Mouse (Mus musculus): ENCODE results near the gene Cabin1.

Cabin1 gene

DNA sequence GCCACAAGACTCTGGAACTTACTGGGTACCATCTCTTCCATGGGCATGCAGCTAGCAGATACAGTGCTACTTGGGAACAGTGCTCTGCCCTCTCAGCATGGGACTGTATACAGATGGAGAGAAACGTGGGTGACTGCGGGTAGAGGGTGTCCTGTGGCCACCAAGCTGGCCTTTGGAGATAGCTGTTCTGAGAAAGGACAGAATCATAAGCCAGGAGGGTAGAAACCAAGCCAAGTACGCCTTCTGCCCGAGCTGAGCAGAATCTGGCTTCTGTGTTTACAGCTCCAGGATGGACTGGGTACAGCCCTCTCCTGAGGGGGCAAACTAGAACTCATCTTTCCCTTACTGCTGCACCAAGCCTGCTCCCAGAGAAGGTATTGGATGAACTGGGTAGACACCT lies 101.6 kb downstream of the Cabin1 start:
- DNase-seq: no peak

DNA sequence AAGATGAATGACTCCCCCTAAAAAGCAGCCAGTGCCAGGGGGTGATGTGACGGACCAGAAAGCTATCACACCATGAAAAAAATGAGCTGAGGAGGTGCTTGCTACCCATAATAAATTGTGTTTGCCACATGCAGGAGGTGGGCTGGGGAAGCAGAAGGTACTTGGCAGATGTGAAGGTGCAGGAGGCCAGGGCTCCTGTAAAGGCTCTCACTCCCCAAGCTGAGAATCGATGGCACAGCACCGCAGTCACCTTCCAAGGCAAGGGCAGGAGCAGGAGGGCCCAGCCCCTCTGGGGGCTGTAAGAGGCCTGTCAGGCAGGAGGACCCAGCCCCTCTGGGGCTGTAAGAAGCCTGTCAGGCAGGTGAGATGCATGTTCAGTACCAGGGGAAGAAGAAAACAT lies 102.3 kb downstream of the Cabin1 start:
- no peak for DNase-seq

DNA sequence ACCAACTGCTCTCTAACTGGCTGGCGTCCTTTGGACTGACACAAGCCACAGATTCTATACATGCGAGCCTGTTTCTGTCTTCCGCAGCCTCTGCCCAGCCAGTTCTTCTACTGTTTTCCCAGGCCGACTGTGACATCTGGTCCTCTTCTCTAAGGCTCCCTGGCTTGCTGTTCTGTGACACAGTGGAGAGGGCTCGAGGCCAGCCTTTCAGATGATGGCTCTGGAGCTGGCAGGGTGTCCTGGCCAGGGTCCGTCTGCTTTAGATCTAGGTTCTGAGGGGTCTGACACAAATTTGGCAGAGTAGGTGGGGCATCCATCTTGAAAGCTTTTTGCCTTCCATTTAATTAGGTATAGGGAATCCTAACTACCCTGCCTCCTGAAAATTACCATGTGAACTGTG lies 102.8 kb downstream of the Cabin1 start:
- no peak for DNase-seq

DNA sequence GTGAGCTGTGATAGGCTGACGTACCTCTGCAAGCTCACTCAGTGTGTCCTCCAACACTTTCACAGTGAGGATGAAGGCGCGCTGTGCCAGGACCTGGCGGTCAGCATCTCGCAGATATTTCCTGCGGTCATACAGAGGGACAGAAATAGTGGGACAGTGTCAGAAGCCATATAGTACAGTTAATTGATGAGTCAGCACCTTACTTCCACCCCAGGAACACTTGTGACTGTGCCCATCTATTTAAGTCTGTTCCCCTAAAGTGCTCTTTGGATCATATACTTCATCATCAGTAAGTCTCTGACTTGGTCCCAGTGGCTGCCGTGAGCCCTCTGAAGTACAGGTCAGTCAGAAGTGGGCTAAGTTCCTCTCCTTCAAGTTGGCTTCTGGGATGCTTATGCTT lies 106.4 kb downstream of the Cabin1 start:
- DNase-seq: no peak

DNA sequence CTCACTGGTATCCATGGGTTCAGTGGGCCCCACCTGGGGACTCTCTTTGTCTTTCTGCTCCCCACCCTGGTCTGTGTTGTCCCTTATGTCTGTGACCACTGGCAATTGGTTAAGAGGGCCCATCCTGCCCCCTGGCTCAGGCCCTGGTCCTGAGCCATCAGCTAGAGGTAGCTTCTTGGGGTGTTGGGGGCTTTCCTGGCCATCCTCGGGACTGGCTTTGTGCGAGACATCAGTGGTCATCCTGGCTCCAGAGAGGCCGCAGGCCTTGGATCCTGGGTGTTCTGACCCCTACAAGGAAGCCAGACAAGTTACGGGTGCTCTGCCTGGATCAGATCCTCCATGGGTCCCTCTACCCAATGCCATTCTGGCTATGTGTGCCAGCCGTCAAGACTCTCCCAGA lies 107.0 kb downstream of the Cabin1 start:
- DNase-seq: no peak

DNA sequence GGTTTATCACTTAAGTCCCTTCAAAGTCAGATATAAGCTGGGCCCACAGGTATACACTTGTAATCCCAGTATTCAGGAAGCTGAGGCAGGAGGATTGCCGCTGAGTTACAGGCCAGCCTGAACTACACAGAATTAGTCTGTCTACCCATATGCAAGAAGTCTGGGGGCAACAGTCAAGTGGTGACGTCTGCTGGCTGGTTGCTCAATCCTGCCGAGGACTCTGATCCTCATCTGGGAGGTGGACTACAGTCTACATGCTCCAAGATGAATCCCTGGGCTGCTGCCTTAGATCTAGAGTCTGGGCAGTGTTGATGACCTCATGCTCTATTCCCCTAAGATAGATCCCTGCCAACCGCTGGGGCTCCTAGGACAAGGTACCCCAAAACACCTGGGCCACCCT lies 110.1 kb downstream of the Cabin1 start:
- peak; percentile 62 for DNase-seq

DNA sequence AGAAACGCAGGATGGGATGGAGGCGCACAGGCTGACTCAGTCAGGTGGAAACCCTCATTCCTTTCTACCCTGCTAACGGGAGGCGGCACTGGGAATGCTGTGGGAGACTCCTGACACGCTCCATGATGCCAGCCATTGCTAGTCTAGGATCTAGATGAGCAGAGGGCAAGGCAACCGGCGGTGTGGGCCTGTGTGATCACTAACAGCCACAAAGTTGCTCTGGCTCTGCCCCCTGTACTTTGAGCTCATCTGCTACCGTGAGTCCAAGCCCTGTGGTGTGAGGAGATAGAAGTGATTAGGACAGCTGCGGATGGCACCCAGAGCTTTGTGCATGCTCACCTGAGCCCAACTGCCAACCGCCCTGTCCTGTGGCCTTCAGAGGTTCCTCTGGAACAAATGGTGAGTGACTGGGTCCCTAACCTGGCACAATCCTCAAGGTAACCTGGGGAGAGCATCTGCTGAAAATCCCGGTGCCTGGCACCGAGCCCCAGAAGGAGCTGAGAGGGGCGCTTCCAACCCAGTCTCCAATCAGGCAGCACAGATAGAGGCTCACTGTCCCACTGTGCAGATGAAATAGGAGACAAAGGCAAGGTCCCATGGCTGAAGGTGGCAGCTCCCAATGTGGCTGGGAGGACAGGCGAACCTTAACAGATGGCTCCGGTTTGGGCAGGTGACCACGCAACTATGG lies 112.6 kb downstream of the Cabin1 start:
- DNase-seq: peak; percentile 73

DNA sequence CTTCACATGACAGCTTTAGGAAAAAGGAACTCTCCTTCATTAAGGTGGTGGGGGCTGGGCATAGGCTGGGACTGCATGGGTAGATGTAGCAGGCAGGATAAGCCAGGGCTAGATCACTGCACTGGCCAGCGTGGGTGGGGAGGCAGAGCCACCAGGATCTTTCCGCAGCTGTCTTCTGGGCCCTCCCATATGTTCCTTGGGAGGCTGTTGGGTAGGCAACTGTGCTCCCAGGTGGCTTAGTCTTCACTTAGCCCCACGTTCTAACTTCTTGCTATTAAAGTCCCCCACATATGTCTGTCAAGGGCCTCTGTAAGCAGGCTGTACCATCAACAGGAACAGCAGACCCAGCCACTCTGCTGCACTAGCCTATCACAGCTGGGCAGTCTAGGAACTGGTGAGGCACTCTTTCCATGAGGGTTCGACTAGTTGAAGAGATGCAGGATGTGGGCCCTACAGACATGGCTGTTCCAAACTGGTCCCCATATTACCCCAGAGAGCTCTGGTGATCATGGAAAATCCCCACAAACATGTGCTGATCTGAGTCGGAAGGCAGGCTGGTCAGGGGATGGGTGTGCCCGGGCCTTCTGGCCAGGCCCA lies 113.7 kb downstream of the Cabin1 start:
- no peak for DNase-seq

DNA sequence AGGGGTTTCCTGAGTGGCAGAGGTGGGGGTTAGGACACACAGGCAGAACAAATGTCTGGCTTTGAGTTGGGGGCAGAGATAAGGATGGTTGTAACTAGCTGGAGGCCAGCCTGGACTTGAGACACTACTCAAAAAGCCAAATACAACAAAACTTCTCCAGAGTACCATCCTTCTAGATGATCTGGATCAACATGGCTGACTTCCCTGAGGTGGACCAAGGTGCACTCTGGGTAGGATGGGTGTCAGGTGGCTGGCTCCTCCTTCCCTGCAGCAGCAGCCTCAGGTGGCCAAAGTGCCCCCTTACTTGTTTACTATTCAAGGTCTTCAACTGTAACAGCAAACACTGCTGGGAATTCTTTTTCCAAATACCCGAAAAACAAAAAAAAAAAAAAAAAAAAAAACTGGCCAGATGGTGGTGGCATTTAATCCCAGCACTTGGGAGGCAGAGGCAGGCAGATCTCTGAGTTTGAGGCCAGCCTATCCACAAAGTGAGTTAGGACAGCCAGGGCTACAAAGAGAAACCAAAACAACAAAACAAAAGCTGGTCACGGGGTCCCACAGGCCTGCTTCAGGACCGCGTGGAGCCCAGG lies 114.6 kb downstream of the Cabin1 start:
- no peak for DNase-seq

DNA sequence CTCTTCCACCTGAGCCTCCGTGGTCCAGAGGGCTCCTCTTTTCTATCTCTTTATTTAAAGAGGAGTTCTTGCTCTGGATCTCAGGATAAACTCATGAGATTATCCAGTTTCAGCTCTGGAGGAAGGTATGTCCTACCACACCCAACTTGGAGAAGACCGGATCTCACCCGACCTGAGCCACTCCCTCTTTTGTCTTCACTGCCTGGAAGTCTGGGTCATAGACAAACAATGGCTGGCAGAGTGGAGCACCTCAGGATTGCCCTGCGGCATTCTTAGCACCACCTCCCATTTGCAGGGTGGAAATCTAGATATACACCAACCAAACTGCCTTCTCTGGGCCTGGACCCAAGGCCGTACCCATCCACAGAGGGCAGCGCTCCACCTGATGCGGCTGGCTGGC lies 115.1 kb downstream of the Cabin1 start:
- DNase-seq: no peak

DNA sequence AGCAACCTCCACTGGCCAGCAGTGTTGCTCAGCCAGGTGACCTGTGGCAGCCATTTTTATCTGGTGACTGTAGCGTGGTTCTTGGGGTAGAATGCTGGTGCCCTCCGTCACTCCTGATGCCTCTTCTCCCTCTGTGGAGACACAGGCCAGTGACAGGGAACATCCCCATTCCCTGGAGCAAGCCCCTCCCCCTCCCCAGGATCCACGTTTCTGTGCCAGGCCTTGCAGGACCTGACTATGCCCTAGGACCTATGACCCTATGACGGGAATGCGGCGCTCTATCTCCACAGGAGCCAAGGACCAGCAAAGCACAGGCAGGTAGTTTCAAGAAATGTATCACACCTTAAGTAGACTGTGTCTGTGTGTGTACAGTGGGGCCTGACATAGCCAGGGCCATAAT lies 116.0 kb downstream of the Cabin1 start:
- DNase-seq: no peak

DNA sequence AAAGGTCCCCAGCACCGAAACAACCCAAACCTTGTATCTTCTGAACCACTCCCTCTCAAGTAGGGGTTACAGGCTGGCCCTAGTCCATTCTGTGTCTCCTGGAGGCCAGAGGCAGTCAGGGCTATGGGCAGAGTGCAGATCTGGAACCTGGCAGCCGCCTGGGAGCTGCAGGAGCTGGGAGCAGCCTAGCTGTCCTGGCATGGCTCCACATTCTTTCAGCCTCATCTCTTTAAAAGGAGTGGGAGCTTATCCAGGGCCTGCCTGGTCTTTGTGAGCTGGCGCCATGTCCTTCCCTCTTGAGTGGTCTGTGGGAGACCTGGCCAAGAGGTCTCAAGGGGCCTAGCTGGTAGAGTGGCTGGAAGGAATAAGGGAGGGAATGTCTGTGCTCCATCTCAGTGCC lies 116.8 kb downstream of the Cabin1 start:
- DNase-seq: peak; percentile 87

DNA sequence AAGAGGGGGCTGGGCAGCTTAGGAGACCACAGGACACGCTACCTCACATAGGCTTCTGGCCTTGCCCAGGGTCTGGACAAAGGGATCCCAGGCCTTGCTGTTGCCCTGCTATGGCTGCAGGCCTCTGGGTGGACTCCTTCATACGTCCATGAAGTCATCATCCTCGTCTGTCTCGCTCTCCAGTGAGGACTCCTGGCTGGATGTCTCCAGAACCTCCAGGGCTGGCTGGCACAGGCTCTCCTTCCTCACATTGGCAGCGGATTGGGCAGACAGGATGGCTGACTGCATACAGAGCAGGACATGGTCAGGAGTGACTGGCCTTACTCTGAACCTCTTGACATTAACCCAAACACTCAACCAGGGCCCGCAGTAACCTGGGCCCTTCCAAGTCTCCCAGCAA lies 117.7 kb downstream of the Cabin1 start:
- no peak for DNase-seq

DNA sequence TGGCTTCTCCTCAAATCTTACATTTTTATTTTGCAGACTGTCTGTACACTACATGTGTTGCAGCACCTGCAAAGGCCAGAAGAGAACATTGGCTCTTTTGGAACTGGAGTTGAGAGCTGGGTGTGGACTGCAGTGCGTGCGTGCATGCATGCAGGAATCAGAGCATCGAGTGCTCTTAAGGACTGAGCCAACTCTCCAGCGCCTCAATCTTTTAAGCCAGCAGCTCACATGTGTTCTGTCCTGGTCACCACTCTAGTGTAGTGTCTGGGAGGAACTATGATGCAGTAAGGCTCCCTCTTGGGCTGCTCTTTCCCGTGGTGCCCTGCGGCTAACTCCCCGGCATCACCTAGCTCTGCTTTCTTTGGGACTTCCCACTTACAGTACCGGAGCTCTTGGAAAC lies 118.5 kb downstream of the Cabin1 start:
- no peak for DNase-seq

DNA sequence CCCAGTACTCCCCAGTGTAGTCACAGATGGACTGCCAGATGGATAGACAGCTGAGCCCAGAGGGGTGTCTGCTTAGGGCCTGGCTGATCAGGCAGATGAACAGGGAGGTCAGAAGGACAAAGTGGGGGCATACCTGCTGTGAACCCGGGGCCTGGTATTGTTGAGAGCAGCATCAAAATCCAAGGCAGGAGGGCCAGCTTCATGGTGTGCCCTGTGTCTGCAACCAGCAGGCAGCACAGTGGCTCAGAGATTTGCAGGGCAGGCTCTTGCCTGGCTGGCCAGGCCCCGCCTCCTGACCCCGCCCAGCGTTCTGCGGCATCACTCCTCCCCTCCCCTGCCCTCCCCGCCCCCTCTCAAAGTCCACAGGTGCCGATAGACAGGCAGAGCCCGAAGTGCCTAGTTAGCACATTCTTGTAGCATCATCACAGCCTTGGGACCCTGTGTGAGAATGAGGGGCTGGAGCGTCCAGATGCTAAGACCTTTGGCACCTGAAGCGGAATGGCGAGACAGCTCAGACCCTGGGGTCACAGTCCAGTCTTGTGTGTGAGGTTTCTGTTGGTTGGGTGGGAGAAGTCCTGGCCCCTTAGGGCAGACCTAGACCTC lies 120.3 kb downstream of the Cabin1 start, which contains the start of gene Susd2:
TSS of gene Susd2 (minus strand) at position 268 of the 603 bp plus-strand sequence.
- DNase-seq: peak; percentile 94

DNA sequence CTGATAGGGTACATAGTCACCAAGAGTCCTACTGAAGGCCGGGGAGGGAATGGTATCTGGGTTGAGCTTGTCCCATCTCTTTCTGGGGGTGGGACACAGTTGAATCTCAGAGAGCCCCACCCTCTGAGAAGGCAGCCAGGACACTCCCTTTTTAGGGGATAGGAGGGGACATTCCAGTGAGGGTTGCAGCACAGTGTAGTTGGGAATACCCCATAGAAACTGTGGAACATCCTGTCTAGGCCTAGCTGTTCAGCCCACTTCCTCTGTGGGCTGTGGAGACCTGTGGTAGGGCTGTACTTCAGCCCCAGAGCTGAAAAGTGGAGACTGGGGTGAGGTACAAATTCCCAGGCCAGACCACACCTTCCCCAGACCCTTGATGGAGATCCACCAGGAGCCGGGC lies 121.2 kb downstream of the Cabin1 start:
- no peak for DNase-seq

DNA sequence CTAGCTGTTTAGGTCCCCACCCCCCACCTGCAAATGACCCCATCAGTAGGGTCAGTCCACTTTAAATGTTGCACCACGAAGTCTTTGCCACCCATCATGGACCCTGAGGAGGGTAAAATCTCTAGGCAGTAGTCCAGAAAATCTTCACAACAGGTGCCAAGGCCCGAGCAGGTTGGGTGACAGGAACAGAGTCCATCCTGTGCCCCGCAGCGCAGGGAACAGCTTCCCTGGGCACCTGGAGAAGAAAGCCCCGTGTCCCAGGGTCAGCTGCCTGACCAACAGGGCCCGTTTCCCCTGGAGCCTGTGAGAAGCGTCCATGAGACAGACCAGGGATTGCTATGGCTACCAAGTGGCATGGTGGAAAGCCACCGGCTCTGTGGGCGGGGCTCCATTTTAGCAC lies 121.7 kb downstream of the Cabin1 start:
- DNase-seq: peak; percentile 65

DNA sequence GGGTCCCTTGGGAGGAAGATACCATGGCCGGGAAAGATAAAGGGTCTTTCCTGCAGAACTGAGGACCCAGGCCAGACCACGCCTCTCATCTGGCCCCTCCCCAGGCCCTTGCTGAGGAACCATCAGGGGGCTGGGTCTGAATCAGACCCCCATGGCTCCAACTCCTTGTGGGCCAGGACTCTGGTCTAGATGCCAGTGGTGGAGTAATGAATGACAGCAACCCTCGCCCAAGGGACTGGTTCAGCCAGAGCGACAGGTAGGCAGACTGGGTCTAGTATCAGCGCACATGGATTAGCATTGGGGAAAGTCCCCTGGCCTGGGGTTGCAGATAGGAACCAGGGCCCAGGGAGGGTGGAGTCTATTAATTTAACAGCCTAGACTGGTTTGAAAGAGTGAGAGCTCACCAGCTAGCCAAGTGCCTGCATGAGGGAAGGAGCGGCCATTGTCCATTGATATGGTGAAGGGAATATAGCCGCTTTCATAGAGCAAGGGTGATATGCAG lies 122.4 kb downstream of the Cabin1 start:
- peak; percentile 3 for DNase-seq

DNA sequence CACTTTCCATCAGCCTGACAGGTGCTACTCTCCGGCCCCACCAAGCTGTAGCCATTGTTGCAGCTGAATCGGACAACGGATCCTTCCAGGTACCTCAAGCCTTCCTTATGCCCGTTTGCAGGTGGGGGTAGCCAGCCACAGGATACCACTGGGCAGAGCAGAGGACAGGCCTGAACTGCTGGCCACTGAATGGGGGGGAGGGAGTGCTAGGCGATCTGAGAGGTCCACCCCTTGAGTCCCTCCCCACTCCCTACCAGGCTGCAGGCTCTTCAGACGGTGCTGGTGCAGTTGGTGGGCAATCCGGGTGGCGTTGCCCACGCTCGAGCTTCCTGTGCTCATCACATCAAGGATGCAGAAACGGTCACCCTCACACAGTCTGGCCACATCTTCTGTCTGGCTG lies 126.4 kb downstream of the Cabin1 start:
- no peak for DNase-seq

DNA sequence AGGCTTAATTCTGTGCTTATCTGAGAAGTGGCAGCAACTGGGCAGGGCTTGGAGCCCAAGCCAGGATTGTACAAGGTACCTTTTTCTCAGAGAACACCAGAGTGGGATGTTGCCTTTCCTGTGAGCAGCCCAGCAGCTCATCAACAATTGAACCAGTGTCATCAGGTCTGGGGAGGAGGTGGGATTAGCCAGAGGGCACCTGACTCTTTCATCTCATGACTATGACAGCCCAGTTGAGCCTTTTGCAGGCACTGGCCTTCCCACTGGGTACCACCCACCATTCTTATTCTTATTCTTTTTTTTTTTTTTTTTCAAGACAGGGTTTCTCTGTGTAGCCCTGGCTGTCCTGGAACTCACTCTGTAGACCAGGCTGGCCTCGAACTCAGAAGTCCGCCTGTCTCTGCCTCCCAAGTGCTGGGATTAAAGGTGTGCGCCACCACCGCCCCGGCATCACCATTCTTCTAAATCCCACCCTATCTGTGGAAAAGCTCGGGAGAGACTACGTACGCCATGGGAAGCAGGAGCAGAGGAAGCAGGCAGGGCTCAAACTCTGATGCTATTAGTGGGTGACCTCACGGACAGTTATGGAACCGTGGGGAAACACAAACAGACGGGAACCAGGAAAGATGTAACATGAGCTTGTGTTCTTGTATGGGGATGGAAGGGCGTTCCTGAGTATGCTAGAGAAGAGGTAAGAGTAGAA lies 127.9 kb downstream of the Cabin1 start:
- no peak for DNase-seq

DNA sequence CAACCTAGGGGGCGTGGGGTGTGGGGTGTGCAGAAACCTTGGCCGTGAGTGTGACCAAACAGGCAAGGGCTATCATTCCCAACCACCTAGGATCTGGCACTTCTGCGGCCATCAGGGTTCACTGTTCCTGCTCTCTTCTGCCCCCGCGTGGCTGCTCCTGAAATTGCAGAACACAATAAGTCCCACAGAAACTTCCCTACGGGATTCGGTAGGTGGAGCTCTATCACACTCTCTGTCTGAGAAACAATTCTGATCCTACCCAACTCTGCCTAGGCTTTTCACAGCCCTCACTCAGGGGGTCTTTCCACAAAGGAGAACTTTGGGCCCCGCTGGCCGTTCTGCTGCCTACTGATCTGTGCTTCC lies 128.5 kb downstream of the Cabin1 start:
- DNase-seq: peak; percentile 92

DNA sequence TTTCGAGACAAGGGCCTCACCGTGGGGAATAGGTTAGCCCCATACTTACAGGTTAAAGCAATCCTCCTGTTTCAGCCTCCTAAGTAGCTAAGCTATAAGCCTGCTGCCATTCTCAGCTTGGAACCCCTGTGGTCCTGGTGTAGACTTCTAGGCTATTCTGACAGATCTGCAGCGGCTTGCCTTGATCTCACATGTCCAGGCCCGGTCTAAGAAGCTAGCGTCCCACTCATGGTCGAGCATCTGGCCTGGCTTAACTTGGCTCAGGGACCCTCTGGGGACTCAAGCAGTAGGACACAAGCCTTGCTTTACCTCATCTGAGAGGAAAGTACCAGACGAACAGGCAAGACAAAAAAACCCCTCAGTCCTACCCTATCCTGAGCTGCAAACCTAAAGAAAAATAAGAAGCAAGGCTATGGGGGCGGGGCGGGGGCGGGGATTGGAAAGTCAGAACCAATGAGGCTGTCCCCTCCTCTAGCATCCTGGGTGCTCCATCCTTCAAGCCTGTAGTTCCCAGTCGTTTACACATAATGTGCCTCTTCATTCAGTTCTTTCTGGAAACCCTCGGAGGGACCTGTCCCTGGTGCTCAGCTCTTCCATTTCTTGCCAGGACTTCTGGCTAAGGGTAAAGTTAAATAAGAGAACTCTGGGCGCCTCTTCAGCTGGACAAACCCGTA lies 129.0 kb downstream of the Cabin1 start:
- no peak for DNase-seq

DNA sequence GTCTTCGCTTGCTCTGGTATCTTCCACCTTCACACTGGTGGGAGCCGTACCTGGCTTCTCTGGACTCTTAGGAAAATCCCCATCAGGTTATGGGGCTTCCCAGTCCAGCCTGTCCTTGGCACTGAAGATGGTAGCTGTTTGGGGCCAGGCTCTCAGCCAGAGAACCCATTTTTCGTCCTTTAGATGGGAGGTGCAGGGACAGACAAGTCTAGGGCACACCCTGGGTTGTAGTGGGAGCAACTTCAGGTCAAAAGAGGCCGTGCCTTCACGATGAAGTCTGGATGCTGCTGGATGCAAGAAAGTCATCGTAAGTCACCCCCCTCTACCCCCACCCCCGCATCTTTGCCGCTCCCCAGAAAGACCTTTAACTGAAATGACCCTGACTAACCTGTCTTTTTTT lies 129.5 kb downstream of the Cabin1 start:
- no peak for DNase-seq
